Mouse (Mus musculus) heart, embryonic 13.5 days (tissue): ENCODE measurements around the gene Rcc1l. TPM values are rescaled to one million over a fixed set of nuclear protein-coding genes. Genes with fewer than 3 reads are reported as not detected.

Experiments
- polyA plus RNA-seq: library from polyadenylated mRNA; unstranded; fragments of >200 nt; fragmentation: Nextera tagmentation; extraction: Ambion mirVana; gene quantifications from 2 replicates; pipeline ENCODE4 v1.2.1, GENCODE M21; 2015

Rcc1l gene
- polyA plus RNA-seq, 1 experiment from 2014 or later, result 24.3 TPM

Other genes starting within 250 kb of the Rcc1l start
- 5.3 and 6.4 TPM in 2 replicates for gene Castor2, start 77.1 kb downstream of the Rcc1l start, polyA plus RNA-seq
- gene Gtf2ird2, start 7.2 kb upstream of the Rcc1l start, polyA plus RNA-seq, result 5.8 and 6.3 TPM in 2 replicates
- 2.7 and 3.1 TPM in 2 replicates for gene Ncf1, start 52.9 kb upstream of the Rcc1l start, polyA plus RNA-seq
- 125 and 127 TPM in 2 replicates for gene Gtf2i, start 138.0 kb upstream of the Rcc1l start, polyA plus RNA-seq